Mouse (Mus musculus) ES-E14 (cell line): ENCODE measurements around the gene Rab14. TPM values are rescaled to one million over a fixed set of nuclear protein-coding genes. Genes with fewer than 3 reads are reported as not detected.

Source experiments
- DNase-seq: peaks from one replicate; pipeline ENCODE4 v3.0.0-alpha.2; 2013; ENCODE audit warnings: low read depth, low spot score
- H3K27ac ChIP-seq: 2 replicates; pipeline ENCODE4 v1.5.1; 2012; ENCODE audit warnings: low read depth, mild to moderate bottlenecking, low read length, moderate library complexity, mixed read lengths; ENCODE audit not compliant: poor library complexity, insufficient read depth, severe bottlenecking
- H3K36me3 ChIP-seq: 2 replicates; pipeline ENCODE4 v1.6.1; 2012; ENCODE audit warnings: mild to moderate bottlenecking, low read length, moderate library complexity, mixed read lengths; ENCODE audit not compliant: control insufficient read depth, poor library complexity, insufficient read depth, severe bottlenecking
- H3K4me1 ChIP-seq, 2 experiments: fragments of 150-350 bp in 1 of 2; sonication (generic) in 1 of 2; 2 replicates each; pipeline ENCODE4 v1.6.1; 2012; ENCODE audit warnings: low read length in 2 of 2, mild to moderate bottlenecking in 1 of 2, mixed read lengths in 1 of 2; ENCODE audit not compliant: control insufficient read depth in 2 of 2, insufficient read depth in 2 of 2, poor library complexity in 1 of 2
- H3K4me3 ChIP-seq, 2 experiments: fragments of 150-350 bp in 1 of 2; sonication (generic) in 1 of 2; 2 replicates each; pipeline ENCODE4 v1.5.1; 2012; ENCODE audit warnings: low read length in 2 of 2, low read depth in 1 of 2, mild to moderate bottlenecking in 1 of 2, mixed read lengths in 1 of 2; ENCODE audit not compliant: insufficient read depth in 1 of 2, poor library complexity in 1 of 2, severe bottlenecking in 1 of 2
- H3K9ac ChIP-seq: 2 replicates; pipeline ENCODE4 v1.6.1; 2012; ENCODE audit warnings: low read depth, mild to moderate bottlenecking, low read length, mixed read lengths; ENCODE audit not compliant: poor library complexity, insufficient read depth, severe bottlenecking
- H3K9me3 ChIP-seq: fragments of 150-350 bp; sonication (generic); 2 replicates; pipeline ENCODE4 v1.6.1; 2012; ENCODE audit warnings: low read depth, mild to moderate bottlenecking, low read length; ENCODE audit not compliant: control insufficient read depth, insufficient read depth
- CHD2 ChIP-seq: IDR thresholded peaks from 2 replicates; pipeline ENCODE4 v1.6.1; 2014; ENCODE audit warnings: mild to moderate bottlenecking, low read depth, low read length, inconsistent platforms
- HCFC1 ChIP-seq: IDR thresholded peaks from 2 replicates; pipeline ENCODE4 v1.6.1; 2012; ENCODE audit warnings: low read length, inconsistent platforms, borderline replicate concordance; ENCODE audit not compliant: insufficient read depth
- MAFK ChIP-seq: IDR thresholded peaks from 2 replicates; pipeline ENCODE4 v1.6.1; 2014; ENCODE audit warnings: mild to moderate bottlenecking, low read depth, low read length, inconsistent platforms; ENCODE audit not compliant: insufficient read depth
- ZC3H11A ChIP-seq: IDR thresholded peaks from 2 replicates; pipeline ENCODE4 v1.6.1; 2012; ENCODE audit warnings: low read depth, mild to moderate bottlenecking, inconsistent platforms, low read length, borderline replicate concordance
- ZNF384 ChIP-seq: IDR thresholded peaks from 2 replicates; pipeline ENCODE4 v1.6.1; 2012; ENCODE audit warnings: low read depth, low read length, inconsistent platforms
- in situ Hi-C, 2 experiments: fragments of 600-800 bp; cut with MboI; formaldehyde crosslinking; loops; one replicate each; pipeline ENCODE4 v1.15.1; 2025; ENCODE audit warnings: low sequenced_read_pairs in 2 of 2, inconsistent platforms in 1 of 2; ENCODE audit not compliant: unreplicated experiment in 2 of 2
- total RNA-seq: library from RNA; depleted of rRNA; stranded (reverse); fragments of 300-350 nt; gene quantifications from 2 replicates; pipeline ENCODE4 v1.2.3, GENCODE M21; 2012

Rab14 gene
- total RNA-seq, 1 experiment: 39.5 TPM

- Histone ChIP-seq H3K9me3 (no peaks in the 10 kb centered on the region), H3K4me1 (peaks cover 2 to 3% of the 10 kb centered on the region in 2 experiments; a peak in 2 of 4 replicates), H3K9ac (no peak overlapping the region), H3K27ac (no peak overlapping the region), H3K4me3 (no peak overlapping the region), H3K36me3 (no peaks in the 10 kb centered on the region)
- in situ Hi-C loops: no loop called here
- TF ChIP-seq HCFC1 (no peak), CHD2 (no peak), ZNF384 (no peak), MAFK (no peak), ZC3H11A (no peak)
- DNase-seq: no peak
Observed at GRCm38 (mm10) chr2:35224285-35224684, 23.4 kb upstream of the Rab14 start.

- H3K27ac ChIP-seq: no peak overlapping the region
- no peak for DNase-seq
- in situ Hi-C loops: no loop called here
- H3K4me1 ChIP-seq: peaks cover 3 to 4% of the 10 kb centered on the region in 2 experiments; a peak in 2 of 4 replicates
- no peaks in the 10 kb centered on the region for H3K36me3 ChIP-seq
- no peak overlapping the region for H3K9ac ChIP-seq
- TF ChIP-seq ZNF384 (no peak), MAFK (no peak), CHD2 (no peak), HCFC1 (no peak), ZC3H11A (no peak)
- H3K4me3 ChIP-seq: no peak overlapping the region
- H3K9me3 ChIP-seq: no peaks in the 10 kb centered on the region
Observed at GRCm38 (mm10) chr2:35222822-35223391, 22.0 kb upstream of the Rab14 start.

GRCm38 (mm10) chr2:35218736-35219135 lies 17.8 kb upstream of the Rab14 start:
- no peaks in the 10 kb centered on the region for H3K9me3 ChIP-seq
- in situ Hi-C loops: no loop called here
- TF ChIP-seq ZC3H11A (no peak), ZNF384 (no peak), CHD2 (no peak), HCFC1 (no peak)

GRCm38 (mm10) chr2:35216701-35217100 lies 15.8 kb upstream of the Rab14 start:
- H3K9me3 ChIP-seq: no peaks in the 10 kb centered on the region
- no peak overlapping the region for H3K9ac ChIP-seq
- 0 out of 4 replicates have a peak, but pooled peaks cover 0 to 2% of the 10 kb centered on the region in 2 experiments for H3K4me1 ChIP-seq
- no peaks in the 10 kb centered on the region for H3K36me3 ChIP-seq
- in situ Hi-C loops: no loop called here
- no peak overlapping the region for H3K4me3 ChIP-seq
- no peak for TF ChIP-seq HCFC1
- no peak for DNase-seq
- no peak overlapping the region for H3K27ac ChIP-seq

More at GRCm38 (mm10) chr2:35218736-35219135, 17.8 kb upstream of the Rab14 start:
- Histone ChIP-seq H3K9ac (no peak overlapping the region), H3K4me3 (no peak overlapping the region), H3K27ac (no peak overlapping the region), H3K36me3 (no peaks in the 10 kb centered on the region), H3K4me1 (0 out of 4 replicates have a peak, but pooled peaks cover 0 to 2% of the 10 kb centered on the region in 2 experiments)
- no peak for DNase-seq

- no peak overlapping the region for H3K27ac ChIP-seq
Observed at GRCm38 (mm10) chr2:35215363-35215762, 14.4 kb upstream of the Rab14 start.

More at GRCm38 (mm10) chr2:35215363-35215762, 14.4 kb upstream of the Rab14 start:
- TF ChIP-seq MAFK (no peak), HCFC1 (no peak), CHD2 (no peak), ZC3H11A (no peak), ZNF384 (no peak)
- Histone ChIP-seq H3K4me3 (no peak overlapping the region), H3K9ac (no peak overlapping the region), H3K9me3 (no peaks in the 10 kb centered on the region), H3K36me3 (no peaks in the 10 kb centered on the region), H3K4me1 (0 out of 4 replicates have a peak, but pooled peaks cover 0 to 2% of the 10 kb centered on the region in 2 experiments)
- in situ Hi-C loops: no loop called here
- DNase-seq: no peak
